Mouse (Mus musculus) stomach, embryonic 14.5 days (tissue): ENCODE data around the gene Gpat3. TPM values are rescaled to one million over a fixed set of nuclear protein-coding genes. Genes with fewer than 3 reads are reported as not detected.

Source experiments
- ATAC-seq: fragments of 200-750 bp; cut with Nextera tagmentation; 2 replicates; pipeline ENCODE4 v1.8.0; 2017; ENCODE audit warnings: low read depth, moderate TSS enrichment; ENCODE audit not compliant: insufficient number of reproducible peaks, insufficient read depth, low FRiP score
- H3K27ac ChIP-seq: fragments of 300-500 bp; sonication (generic); 2 replicates; pipeline ENCODE4 v1.5.1; 2014; ENCODE audit warnings: mild to moderate bottlenecking, low read length, moderate library complexity, mixed read lengths
- H3K27me3 ChIP-seq: fragments of 300-500 bp; sonication (generic); 2 replicates; pipeline ENCODE4 v1.6.1; 2014; ENCODE audit warnings: low read length, control low read depth, mixed read lengths; ENCODE audit not compliant: control insufficient read depth, insufficient read depth
- H3K36me3 ChIP-seq: fragments of 300-500 bp; sonication (generic); 2 replicates; pipeline ENCODE4 v1.6.1; 2014; ENCODE audit warnings: mild to moderate bottlenecking, control low read depth, low read length, moderate library complexity, mixed read lengths; ENCODE audit not compliant: control insufficient read depth, insufficient read depth
- H3K4me1 ChIP-seq: fragments of 300-500 bp; sonication (generic); 2 replicates; pipeline ENCODE4 v1.6.1; 2014; ENCODE audit warnings: low read length, control low read depth, mixed read lengths; ENCODE audit not compliant: control insufficient read depth, insufficient read depth
- H3K4me2 ChIP-seq: fragments of 300-500 bp; sonication (generic); replicated peaks from 2 replicates; pipeline ENCODE4 v1.6.1; 2014; ENCODE audit warnings: low read depth, low read length, control low read depth
- H3K4me3 ChIP-seq: fragments of 300-500 bp; sonication (generic); 2 replicates; pipeline ENCODE4 v1.5.1; 2014; ENCODE audit warnings: low read depth, low read length, control low read depth
- H3K9ac ChIP-seq: fragments of 300-500 bp; sonication (generic); replicated peaks from 2 replicates; pipeline ENCODE4 v1.6.1; 2014; ENCODE audit warnings: low read depth, mild to moderate bottlenecking, control low read depth, low read length, moderate library complexity, mixed read lengths
- H3K9me3 ChIP-seq: fragments of 300-500 bp; sonication (generic); 2 replicates; pipeline ENCODE4 v1.6.1; 2016; ENCODE audit warnings: low read depth, low read length, control low read depth; ENCODE audit not compliant: control insufficient read depth
- WGBS: fragments of 180-500 bp; shearing (Covaris S2); extraction: QIAGEN DNeasy Blood & Tissue Kit; methylation state at CpG from one replicate; pipeline ENCODE4 v1.1.7; 2014; 5-methylcytosine and 5-hydroxymethylcytosine counted together
- polyA plus RNA-seq: library from polyadenylated mRNA; unstranded; fragments of >200 nt; fragmentation: Nextera tagmentation; extraction: Ambion mirVana; gene quantifications from 2 replicates; pipeline ENCODE4 v1.2.1, GENCODE M21; 2014

The Gpat3 gene
- polyA plus RNA-seq, 1 experiment from 2014 or later: 2.0 TPM

DNA sequence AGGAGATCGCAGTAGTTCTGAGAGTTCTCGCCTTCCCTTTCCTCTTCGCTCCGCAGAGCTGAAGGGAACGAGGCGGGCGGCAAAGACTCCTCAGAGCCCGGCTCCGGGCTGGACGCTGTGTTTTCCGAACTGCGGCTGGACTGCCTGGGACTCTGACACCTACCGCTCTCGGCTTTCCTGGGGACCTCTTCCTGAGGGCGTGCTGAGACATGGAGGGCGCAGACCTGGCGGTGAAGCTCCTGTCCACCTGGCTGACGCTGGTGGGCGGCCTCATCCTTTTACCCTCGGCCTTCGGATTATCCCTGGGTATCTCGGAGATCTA, 1.0 kb downstream of the Gpat3 start:
- 0 out of 2 replicates have a peak, but pooled peaks have one; percentile 14 for ATAC-seq
- Histone ChIP-seq H3K4me3 (peak overlapping the region; percentile 51), H3K27ac (no peak overlapping the region), H3K9me3 (peaks cover 8% of the 10 kb centered on the region; the same call in 1 of the 2 replicates), H3K27me3 (no peaks in the 10 kb centered on the region), H3K4me2 (peak overlapping the region; percentile 97), H3K36me3 (no peaks in the 10 kb centered on the region), H3K4me1 (0 out of 2 replicates have a peak, but pooled peaks cover 4% of the 10 kb centered on the region), H3K9ac (peak overlapping the region; percentile 39; the same call in 1 of the 2 replicates)
- under 1% methylated on average over 22 of the region's 22 CpGs for WGBS

GRCm38 (mm10) chr5:100847143-100847542, 1.6 kb downstream of the Gpat3 start:
- Histone ChIP-seq H3K9me3 (peaks cover 3% of the 10 kb centered on the region; the same call in 1 of the 2 replicates), H3K4me2 (peak overlapping the region; percentile 97), H3K4me1 (0 out of 2 replicates have a peak, but pooled peaks cover 4% of the 10 kb centered on the region), H3K9ac (no peak overlapping the region), H3K4me3 (peak overlapping the region; percentile 51), H3K27me3 (no peaks in the 10 kb centered on the region), H3K36me3 (no peaks in the 10 kb centered on the region), H3K27ac (no peak overlapping the region)
- 7% methylated on average over 2 of the region's 2 CpGs for WGBS
- ATAC-seq: no peak

GRCm38 (mm10) chr5:100853963-100854362, 8.4 kb downstream of the Gpat3 start:
- Histone ChIP-seq H3K27ac (no peak overlapping the region), H3K9me3 (no peaks in the 10 kb centered on the region), H3K27me3 (no peaks in the 10 kb centered on the region), H3K4me1 (no peaks in the 10 kb centered on the region), H3K9ac (no peak overlapping the region), H3K4me2 (no peak overlapping the region), H3K36me3 (no peaks in the 10 kb centered on the region), H3K4me3 (no peak overlapping the region)
- WGBS: 68% methylated on average over 4 of the region's 4 CpGs
- ATAC-seq: no peak

DNA sequence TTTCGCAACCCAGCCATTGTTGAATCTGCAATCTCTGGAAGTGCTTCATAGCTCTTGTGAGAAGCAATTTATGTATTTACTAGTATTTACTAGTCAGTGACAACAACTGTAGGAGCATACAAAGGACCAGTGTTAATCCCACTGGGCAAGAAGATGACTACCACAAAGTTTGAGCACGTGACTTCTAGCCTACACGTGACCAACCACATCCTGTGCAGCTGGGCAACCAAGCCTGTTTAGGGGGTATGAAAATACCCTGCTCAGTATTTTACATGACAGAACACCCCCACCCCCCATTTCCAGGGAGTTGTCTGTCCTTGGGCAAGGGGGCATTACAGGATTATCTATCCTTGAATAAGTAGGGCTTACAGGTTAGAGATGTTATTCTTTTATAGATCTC, 11.0 kb downstream of the Gpat3 start:
- no peaks in the 10 kb centered on the region for H3K27me3 ChIP-seq
- 89% methylated on average over 3 of the region's 3 CpGs for WGBS

DNA sequence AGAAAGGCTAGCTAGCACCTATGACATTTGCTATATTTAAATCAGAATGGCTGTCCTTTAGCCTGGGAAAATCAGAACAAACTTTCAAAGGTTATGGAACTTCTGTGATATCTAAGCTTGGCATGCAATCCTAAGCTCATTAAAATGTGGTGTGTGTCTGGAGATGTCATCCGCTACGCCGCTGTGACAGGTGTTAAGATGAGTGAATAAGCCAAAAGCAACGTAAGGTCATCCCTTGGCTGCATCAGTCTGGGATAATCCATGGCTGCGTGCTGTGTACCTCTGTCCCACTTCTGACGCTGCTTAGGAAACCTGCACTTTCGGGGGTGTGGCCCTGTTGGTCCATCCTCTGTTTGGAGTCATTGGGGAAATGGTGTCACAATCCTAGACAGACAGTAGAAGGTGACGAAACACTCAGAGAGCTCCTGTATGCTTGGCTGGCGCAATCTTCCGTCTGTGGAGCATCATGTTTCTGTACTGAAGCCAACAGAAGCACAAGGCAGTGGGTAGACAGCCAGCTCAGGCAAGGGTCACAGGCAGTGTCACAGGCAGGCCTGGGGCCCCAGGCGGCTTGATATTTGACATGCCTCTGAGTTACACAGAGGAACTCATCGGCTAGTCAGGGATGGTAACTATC, 15.0 kb downstream of the Gpat3 start:
- no peak overlapping the region for H3K4me2 ChIP-seq
- H3K27ac ChIP-seq: no peak overlapping the region
- WGBS: 63% methylated on average over 12 of the region's 12 CpGs
- H3K9ac ChIP-seq: no peak overlapping the region
- no peaks in the 10 kb centered on the region for H3K36me3 ChIP-seq
- H3K9me3 ChIP-seq: no peaks in the 10 kb centered on the region
- H3K4me3 ChIP-seq: no peak overlapping the region
- H3K4me1 ChIP-seq: no peaks in the 10 kb centered on the region
- no peak for ATAC-seq
- H3K27me3 ChIP-seq: no peaks in the 10 kb centered on the region

More for the DNA sequence above, 11.0 kb downstream of the Gpat3 start:
- Histone ChIP-seq H3K4me3 (no peak overlapping the region), H3K9me3 (no peaks in the 10 kb centered on the region), H3K9ac (no peak overlapping the region), H3K36me3 (no peaks in the 10 kb centered on the region), H3K27ac (no peak overlapping the region), H3K4me2 (no peak overlapping the region), H3K4me1 (no peaks in the 10 kb centered on the region)
- no peak for ATAC-seq

- Histone ChIP-seq H3K9me3 (no peaks in the 10 kb centered on the region), H3K27ac (no peak overlapping the region), H3K27me3 (no peaks in the 10 kb centered on the region), H3K4me2 (no peak overlapping the region), H3K9ac (no peak overlapping the region), H3K36me3 (no peaks in the 10 kb centered on the region), H3K4me1 (no peaks in the 10 kb centered on the region), H3K4me3 (no peak overlapping the region)
- ATAC-seq: no peak
- WGBS: 47% methylated on average over 4 of the region's 4 CpGs
Measured at GRCm38 (mm10) chr5:100861140-100861539, 15.6 kb downstream of the Gpat3 start.

DNA sequence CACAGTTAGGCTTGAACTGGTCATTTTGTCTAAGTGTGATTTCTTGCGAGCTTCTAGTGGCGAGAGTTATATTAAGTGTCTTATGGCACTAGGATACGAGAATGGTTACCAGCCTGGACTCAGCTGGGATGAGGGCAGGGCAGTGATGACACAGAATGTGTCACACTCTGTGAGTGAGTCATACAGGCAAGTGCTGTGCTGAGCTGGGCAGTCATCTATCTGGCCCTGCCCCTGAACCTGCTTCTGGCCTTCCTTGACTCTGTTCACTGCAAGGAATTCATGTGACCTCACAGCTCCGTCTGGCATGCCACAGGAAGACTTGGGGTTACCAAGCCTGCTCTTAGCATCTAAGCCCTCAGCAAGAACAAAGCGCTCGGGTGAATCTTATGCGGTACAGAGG, 16.3 kb downstream of the Gpat3 start:
- 79% methylated on average over 7 of the region's 7 CpGs for WGBS
- Histone ChIP-seq H3K9ac (no peak overlapping the region), H3K27ac (no peak overlapping the region), H3K4me1 (no peaks in the 10 kb centered on the region), H3K36me3 (no peaks in the 10 kb centered on the region), H3K27me3 (no peaks in the 10 kb centered on the region), H3K4me3 (no peak overlapping the region), H3K9me3 (no peaks in the 10 kb centered on the region), H3K4me2 (no peak overlapping the region)
- no peak for ATAC-seq

- Histone ChIP-seq H3K4me2 (no peak overlapping the region), H3K4me3 (no peak overlapping the region), H3K9me3 (no peaks in the 10 kb centered on the region), H3K9ac (no peak overlapping the region), H3K36me3 (no peaks in the 10 kb centered on the region), H3K27me3 (no peaks in the 10 kb centered on the region), H3K27ac (no peak overlapping the region), H3K4me1 (no peaks in the 10 kb centered on the region)
- no peak for ATAC-seq
- 82% methylated on average over 2 of the region's 2 CpGs for WGBS
Measured at GRCm38 (mm10) chr5:100863091-100863490, 17.6 kb downstream of the Gpat3 start.

- no peak overlapping the region for H3K4me3 ChIP-seq
- no peaks in the 10 kb centered on the region for H3K27me3 ChIP-seq
- no peaks in the 10 kb centered on the region for H3K36me3 ChIP-seq
- no peak overlapping the region for H3K27ac ChIP-seq
- H3K4me2 ChIP-seq: no peak overlapping the region
- no peaks in the 10 kb centered on the region for H3K9me3 ChIP-seq
- ATAC-seq: no peak
- no peak overlapping the region for H3K9ac ChIP-seq
- no peaks in the 10 kb centered on the region for H3K4me1 ChIP-seq
- WGBS: 86% methylated on average over 6 of the region's 6 CpGs
Measured at GRCm38 (mm10) chr5:100864438-100864837, 18.9 kb downstream of the Gpat3 start.
